Mouse (Mus musculus): Measurements from ENCODE around the gene Kcnh1. TPM values are rescaled to one million over a fixed set of nuclear protein-coding genes. Genes with fewer than 3 reads are reported as not detected.

Kcnh1 gene
- total and polyA plus RNA-seq, 3 experiments = not detected

DNA sequence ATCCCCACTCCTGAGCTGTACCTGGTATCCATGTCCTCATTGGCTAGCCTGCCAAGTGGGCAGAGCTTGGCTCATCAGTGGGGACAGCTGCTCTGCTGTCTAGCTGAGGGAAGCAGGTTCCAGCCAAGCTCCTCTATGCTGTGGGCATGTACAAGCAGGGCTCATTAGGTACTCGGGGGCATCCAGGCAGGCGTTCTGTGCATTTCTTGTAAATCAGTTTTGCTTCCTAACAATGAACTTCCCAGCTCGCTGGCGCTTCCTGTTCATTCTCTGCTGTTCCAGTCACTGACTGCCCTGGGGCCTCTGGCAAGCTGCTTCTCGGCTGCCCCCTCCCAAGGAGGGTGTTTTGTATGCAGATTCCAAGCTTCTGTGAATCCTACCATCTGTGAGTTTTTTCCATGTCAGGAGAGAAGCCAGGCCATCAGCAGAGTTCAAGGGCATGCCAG is 190.0 kb downstream of the Kcnh1 start:
- in situ Hi-C loops (cut with MboI; ENCODE audit: low pct_ligation_motif_present, low pct_unique_long_range_greater_than_20kb, low sequenced_read_pairs) = no loop called here
- Histone ChIP-seq H3K27me3 (replicated peaks) (peaks cover 89% of the 10 kb centered on the region), H3K79me2 (replicated peaks; ENCODE audit: control insufficient read depth, extremely low read depth, insufficient read depth, poor library complexity, severe bottlenecking) (no peaks in the 10 kb centered on the region), H3K4me2 (ENCODE audit: insufficient read depth, low read depth, poor library complexity, severe bottlenecking) (no peak overlapping the region), H3K4me1 (ENCODE audit: control insufficient read depth in 1 of 2, insufficient read depth in 2 of 2) (no peaks in the 10 kb centered on the region), H3K27ac (ENCODE audit: insufficient read depth, low read depth) (no peak overlapping the region), H3K9me3 (replicated peaks; ENCODE audit: low read length) (no peaks in the 10 kb centered on the region), H3K9ac (ENCODE audit: insufficient read depth, low read depth) (no peak overlapping the region), H3K4me3 (replicated peaks in 1 of 3; ENCODE audit: low read depth in 2 of 3, low read length in 2 of 3, poor library complexity in 1 of 3) (no peak overlapping the region), H3K36me3 (replicated peaks in 1 of 2; ENCODE audit: control insufficient read depth in 1 of 2, insufficient read depth in 1 of 2, low read length in 1 of 2) (no peaks in the 10 kb centered on the region)
- TF ChIP-seq TBP (conservative IDR thresholded peaks at IDR 0.05; ENCODE audit: low read depth, low read length) (no peak), ELF1 (IDR thresholded peaks at IDR 0.05; ENCODE audit: low read depth, low read length) (no peak), MAZ (IDR thresholded peaks at IDR 0.05; ENCODE audit: low read depth, low read length) (no peak), MXI1 (IDR thresholded peaks at IDR 0.05; ENCODE audit: low read depth, low read length) (no peak), MAFK (IDR thresholded peaks at IDR 0.05; ENCODE audit: insufficient replicate concordance, low read length) (no peak), E2F4 (IDR thresholded peaks at IDR 0.05; ENCODE audit: insufficient replicate concordance, low read depth, low read length) (no peak)
- no peak for DNase-seq (ENCODE audit: extremely low read depth)
- dilution Hi-C loops (cut with MboI; ENCODE audit: extremely low pct_ligation_motif_present, extremely low pct_unique_long_range_greater_than_20kb, low sequenced_read_pairs) = no loop called here

DNA sequence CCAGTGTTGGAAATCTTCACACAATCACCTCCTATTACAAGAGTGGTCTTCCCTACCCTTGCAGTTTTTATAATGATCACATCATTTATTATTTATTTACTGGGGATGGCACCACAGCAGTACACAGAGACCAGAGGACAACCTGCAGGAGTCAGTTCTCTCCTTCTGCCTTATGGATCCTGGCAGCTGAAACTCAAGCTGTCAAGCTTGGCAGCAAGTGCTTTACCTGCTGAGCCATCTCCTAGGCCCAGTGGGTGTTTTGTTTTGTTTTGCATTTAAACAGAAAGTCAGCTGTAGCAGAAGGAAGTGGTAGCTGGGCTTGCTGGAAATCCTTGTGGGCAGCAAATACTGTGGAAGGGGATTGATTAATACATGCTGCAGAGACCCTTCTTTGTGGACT is 197.1 kb downstream of the Kcnh1 start:
- no peak for DNase-seq (ENCODE audit: extremely low read depth)
- Histone ChIP-seq H3K4me1 (ENCODE audit: control insufficient read depth in 1 of 2, insufficient read depth in 2 of 2) (no peaks in the 10 kb centered on the region), H3K36me3 (replicated peaks in 1 of 2; ENCODE audit: control insufficient read depth in 1 of 2, insufficient read depth in 1 of 2, low read length in 1 of 2) (no peaks in the 10 kb centered on the region), H3K9me3 (replicated peaks; ENCODE audit: low read length) (no peaks in the 10 kb centered on the region), H3K9ac (ENCODE audit: insufficient read depth, low read depth) (no peak overlapping the region), H3K4me2 (ENCODE audit: insufficient read depth, low read depth, poor library complexity, severe bottlenecking) (no peak overlapping the region), H3K27ac (ENCODE audit: insufficient read depth, low read depth) (no peak overlapping the region), H3K27me3 (replicated peaks) (peaks cover 81% of the 10 kb centered on the region), H3K4me3 (replicated peaks in 1 of 3; ENCODE audit: low read depth in 2 of 3, low read length in 2 of 3, poor library complexity in 1 of 3) (no peak overlapping the region), H3K79me2 (replicated peaks; ENCODE audit: control insufficient read depth, extremely low read depth, insufficient read depth, poor library complexity, severe bottlenecking) (no peaks in the 10 kb centered on the region)
- in situ Hi-C loops (cut with MboI; ENCODE audit: low pct_ligation_motif_present, low pct_unique_long_range_greater_than_20kb, low sequenced_read_pairs) (no loop called here), dilution Hi-C loops (cut with MboI; ENCODE audit: extremely low pct_ligation_motif_present, extremely low pct_unique_long_range_greater_than_20kb, low sequenced_read_pairs) (no loop called here)
- TF ChIP-seq E2F4 (IDR thresholded peaks at IDR 0.05; ENCODE audit: insufficient replicate concordance, low read depth, low read length) = no peak
- no peak for TF ChIP-seq GABPA (IDR thresholded peaks at IDR 0.05; ENCODE audit: insufficient replicate concordance, low read depth, low read length)
- no peak for TF ChIP-seq POLR2AphosphoS2 (IDR thresholded peaks at IDR 0.05; ENCODE audit: low read depth, low read length)
- no peak for TF ChIP-seq MXI1 (IDR thresholded peaks at IDR 0.05; ENCODE audit: low read depth, low read length)
- no peak for TF ChIP-seq ZMIZ1 (IDR thresholded peaks at IDR 0.05; ENCODE audit: low read depth, low read length)
- no peak for TF ChIP-seq ETS1 (conservative IDR thresholded peaks at IDR 0.05; ENCODE audit: low read depth, low read length)
- TF ChIP-seq SIN3A (IDR thresholded peaks at IDR 0.05; ENCODE audit: low read length) = no peak
- TF ChIP-seq UBTF (IDR thresholded peaks at IDR 0.05; ENCODE audit: low read depth, low read length) = no peak
- no peak for TF ChIP-seq NELFE (IDR thresholded peaks at IDR 0.05; ENCODE audit: low read depth, low read length)
- TF ChIP-seq USF1 (IDR thresholded peaks at IDR 0.05; ENCODE audit: low read depth, low read length) = no peak
- no peak for TF ChIP-seq CTCF (conservative IDR thresholded peaks at IDR 0.05 in 1 of 2, IDR thresholded peaks at IDR 0.05 in 1 of 2; ENCODE audit: low read depth in 2 of 2, low read length in 2 of 2)
- TF ChIP-seq POLR2A (IDR thresholded peaks at IDR 0.05; ENCODE audit: low read depth, low read length) = no peak
- no peak for TF ChIP-seq SMC3 (IDR thresholded peaks at IDR 0.05; ENCODE audit: low read depth, low read length)
- TF ChIP-seq MYC (IDR thresholded peaks at IDR 0.05; ENCODE audit: low read depth, low read length) = no peak
- TF ChIP-seq RAD21 (IDR thresholded peaks at IDR 0.05; ENCODE audit: low read depth, low read length) = no peak
- TF ChIP-seq ZC3H11A (IDR thresholded peaks at IDR 0.05; ENCODE audit: low read depth, low read length) = no peak
- TF ChIP-seq ELF1 (IDR thresholded peaks at IDR 0.05; ENCODE audit: low read depth, low read length) = no peak

Measured in CH12.LX (cell line).